Mouse (Mus musculus): ENCODE measurements around the gene Rnf208. TPM values are rescaled to one million over a fixed set of nuclear protein-coding genes. Genes with fewer than 3 reads are reported as not detected.

The Rnf208 gene
- polyA plus RNA-seq (2015; fragmentation: Nextera tagmentation; extraction: Ambion mirVana) = 0.50 and 1.5 TPM in 2 replicates

DNA sequence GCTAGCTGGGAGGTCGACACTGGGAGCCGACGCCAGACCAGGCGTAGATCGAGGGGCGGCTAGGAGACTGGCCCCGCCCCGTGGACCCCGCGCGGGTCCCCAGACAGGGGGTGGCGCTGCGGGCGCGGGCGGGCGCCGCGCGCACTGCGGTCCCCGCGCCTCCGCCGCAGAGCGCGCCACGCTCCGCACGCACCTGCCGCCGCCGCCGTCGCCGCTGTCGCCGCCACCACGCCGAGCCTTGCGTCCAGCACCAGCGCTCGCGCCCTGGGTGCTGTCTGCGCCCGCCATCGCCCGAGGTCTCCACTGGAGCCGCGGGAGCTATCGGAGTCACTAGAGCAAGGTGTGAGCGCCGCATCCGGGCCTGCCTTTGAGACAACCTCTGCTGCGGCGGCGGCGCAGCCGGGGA is at the start of gene Rnf208, which contains the start of gene Cysrt1:
Gene Rnf208 (plus strand): TSS at position 155 of the 406 bp plus-strand sequence.
Gene Cysrt1 (minus strand): TSS at position 352 of the 406 bp plus-strand sequence.

DNA sequence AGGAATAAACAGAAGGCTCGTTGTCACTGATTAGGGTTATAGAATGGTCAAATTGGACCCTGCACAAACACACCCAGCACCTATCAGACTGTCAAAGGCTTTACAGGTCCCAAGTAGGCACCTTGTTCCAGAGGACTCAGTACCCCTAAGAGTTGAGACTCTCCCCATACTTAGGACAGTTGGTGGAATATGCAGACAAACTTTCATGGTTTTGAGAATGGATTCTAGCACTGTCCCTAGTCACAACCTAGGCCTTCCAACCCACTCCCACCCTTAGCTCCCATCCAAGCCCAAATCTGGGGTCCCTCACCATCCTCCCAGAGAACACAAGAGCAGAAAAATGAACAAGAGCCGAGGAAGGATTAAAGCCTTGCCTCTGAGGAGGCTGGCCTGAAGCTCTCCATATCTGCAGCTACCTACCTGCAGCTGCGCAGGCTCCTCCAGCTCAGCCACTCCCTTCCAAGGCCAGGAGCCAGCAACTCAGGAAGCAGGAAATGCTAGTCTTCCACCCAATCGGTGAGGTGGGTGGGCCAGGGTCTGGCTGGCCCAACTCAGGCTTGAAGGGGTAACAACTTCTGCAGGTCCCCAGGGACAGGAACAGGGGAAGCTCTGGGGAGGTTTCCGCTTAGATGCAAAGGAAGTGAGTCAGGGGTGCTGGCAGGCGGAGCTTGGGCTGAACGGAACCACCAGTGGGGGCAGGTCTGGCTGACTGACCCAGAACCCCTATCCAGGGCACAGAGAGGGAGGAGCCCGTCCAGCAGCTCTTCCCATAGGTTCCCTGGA is 45.7 kb upstream of the Rnf208 start, which contains the start of gene Tor4a:
Gene Tor4a (minus strand): TSS at position 715 of the 783 bp plus-strand sequence.

DNA sequence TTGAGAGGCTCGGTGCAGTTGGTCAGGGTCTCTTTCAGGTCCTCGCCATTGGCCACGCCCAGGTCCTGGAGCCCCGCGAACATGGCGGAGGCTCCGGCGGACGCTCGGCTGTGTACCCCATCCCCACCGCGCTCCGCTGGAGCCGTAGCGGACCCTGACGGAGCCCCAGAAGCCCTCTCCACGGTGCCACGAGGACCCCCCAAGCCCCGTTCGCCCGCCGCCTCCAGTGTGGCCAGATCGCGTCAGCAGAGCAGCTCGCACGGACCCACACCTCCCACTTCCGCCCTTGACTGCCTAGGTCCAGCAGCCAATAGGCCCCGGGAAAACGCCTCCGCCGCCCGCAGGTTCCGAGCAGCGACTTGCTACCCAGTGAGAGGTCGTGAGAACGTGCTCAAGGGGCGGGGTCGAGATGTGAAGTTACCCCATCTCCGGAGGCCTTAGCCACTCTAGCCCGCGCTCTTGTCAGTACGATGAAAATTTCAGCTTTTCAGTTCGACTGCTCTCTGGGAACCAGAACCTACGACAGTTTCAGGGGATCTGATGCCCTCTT is 30.9 kb upstream of the Rnf208 start, which contains the start of gene Nelfb:
Gene Nelfb (minus strand): TSS at position 369 of the 550 bp plus-strand sequence.

DNA sequence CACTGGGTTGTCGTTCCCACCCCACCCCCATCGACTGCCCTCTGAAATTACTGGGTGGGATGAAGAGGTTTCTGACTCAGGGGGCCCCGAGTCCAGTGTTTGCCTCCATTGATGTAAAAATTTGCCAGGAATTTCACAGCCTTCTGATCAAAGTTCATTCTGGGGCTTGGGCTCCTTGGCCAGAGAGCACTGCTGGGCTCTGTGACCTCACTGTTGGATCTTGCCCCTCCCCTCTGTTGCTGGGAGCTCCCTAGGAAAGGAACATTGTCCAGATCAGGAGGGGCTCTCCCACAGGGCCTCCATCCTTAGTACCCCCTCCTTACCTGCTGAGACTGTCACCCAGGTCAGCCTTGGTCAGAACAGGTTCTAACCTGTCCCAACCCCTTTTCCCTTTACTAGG is 27.6 kb upstream of the Rnf208 start, which contains the start of gene Stpg3:
Gene Stpg3 (minus strand): TSS at position 194 of the 400 bp plus-strand sequence.

DNA sequence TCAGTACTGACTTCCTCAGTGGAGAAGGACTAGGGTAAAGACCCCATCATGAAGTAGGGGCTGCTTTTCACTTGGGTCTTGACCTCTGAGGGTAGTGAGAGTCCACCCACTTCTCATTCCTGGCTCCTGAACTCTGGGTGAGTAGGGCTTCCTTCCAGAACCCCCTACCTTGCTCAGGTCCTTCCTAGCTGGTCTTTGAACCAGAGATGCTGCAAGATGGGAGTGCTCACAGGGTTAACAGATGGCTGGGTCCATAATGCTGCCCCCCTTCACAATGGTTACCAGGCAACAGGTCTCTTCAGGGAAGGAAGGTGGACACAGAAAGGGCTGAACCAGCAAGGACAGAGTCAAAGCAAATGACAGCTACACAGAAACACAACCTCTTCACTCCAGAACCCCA is 23.6 kb upstream of the Rnf208 start, which contains the start of gene Fam166a:
Gene Fam166a (plus strand): TSS at position 301 of the 400 bp plus-strand sequence.

DNA sequence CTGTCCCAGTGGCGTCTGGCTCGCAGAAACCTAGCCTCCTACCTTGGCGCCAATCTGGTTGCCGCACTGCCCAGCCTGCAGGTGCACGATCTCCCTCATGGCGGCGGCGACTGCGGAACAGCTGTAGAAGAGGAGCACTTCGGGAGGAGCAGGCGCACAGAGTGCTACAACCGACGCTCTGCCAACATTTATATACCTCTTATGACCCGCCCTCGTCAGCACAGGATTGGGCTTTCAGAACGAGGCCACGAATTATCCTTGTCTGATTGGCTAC is 17.6 kb upstream of the Rnf208 start, which contains the start of gene Tubb4b:
Gene Tubb4b (minus strand): TSS at position 211 of the 274 bp plus-strand sequence.

DNA sequence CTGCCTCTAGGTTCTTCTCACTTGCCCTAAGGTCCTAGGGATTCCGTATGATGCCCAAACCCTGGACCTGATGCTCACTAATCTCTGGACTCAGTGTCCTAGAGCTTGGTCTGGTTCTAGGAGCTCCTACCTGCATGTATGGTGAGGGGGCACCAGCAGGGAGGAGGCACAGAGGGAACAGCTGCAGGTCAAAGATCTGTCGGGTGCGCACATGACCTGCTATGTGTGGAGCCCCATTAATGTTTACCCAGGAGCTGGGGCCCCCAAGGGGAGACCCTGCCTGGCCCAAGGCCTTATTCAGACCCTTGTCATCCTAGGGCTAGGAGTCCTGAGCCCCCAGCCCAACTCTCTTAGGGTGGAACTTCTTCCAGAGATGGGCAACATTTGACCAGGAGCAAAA is 8.0 kb upstream of the Rnf208 start, which contains the start of gene Slc34a3:
Gene Slc34a3 (minus strand): TSS at position 315 of the 400 bp plus-strand sequence.

DNA sequence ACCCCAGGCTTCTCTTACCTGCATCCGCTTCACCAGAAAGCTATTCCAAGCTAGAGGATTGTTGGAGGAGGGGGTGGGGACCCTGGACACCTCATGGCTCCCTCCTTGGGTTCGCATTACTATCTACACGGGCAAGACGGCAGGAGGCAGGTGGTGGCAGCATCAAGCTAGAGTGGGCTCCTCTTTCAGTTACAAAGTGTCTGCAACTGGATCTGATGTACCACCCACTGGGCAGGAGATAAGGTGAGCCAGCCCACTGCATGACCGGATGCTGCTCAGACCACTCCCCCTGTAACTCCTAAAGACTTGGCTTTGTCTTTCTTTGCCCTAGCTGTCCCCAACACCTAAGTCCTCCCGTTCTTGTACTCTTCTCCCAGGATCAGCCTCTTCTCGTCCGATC is 5.4 kb upstream of the Rnf208 start, which contains the start of gene Rnf224:
Gene Rnf224 (minus strand): TSS at position 174 of the 400 bp plus-strand sequence.

DNA sequence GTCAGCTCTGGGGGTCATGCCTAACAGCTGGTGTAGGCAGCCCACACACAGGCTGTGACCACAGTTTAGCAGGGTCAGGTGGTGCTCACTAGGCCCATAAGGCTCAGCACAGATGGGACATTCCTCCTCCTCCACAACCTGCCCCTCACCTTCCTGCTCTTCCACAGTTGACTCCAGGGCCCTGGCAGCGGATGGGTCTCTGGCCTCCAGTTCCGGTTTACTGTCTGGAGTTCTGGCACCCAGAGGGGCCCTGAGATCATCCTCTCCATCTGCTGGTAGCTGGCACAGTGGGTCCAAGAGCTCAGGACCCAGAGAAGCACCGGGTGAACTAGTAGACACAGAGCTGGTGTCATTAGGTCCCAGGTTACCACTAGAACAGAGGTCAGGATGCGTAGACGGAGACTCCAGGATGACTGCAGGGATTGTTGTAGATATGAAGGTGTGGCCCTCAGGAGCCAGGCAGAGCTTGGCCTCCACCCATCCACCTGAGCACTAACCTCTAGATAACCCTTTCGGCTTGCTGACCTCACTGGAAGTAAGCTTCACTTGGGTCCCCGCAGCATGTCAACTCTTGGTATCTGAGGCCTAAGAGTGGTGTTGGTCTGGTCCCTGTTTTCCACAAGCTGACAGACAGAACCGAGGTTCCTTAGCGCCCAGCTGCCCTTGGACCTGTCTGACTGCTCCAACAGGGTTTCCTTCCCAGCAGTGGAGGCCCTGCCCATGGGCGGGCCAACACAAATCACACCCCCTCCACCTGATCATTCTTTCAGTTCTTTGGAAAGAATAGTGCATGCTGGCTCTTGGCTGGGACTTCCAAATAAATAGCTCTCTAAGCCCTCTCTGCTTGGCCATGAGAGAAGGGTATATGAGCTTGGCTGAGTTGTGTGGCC is 4.4 kb downstream of the Rnf208 start, which contains the start of gene AL732309.1:
Gene AL732309.1 (minus strand): TSS at position 681 of the 890 bp plus-strand sequence.

DNA sequence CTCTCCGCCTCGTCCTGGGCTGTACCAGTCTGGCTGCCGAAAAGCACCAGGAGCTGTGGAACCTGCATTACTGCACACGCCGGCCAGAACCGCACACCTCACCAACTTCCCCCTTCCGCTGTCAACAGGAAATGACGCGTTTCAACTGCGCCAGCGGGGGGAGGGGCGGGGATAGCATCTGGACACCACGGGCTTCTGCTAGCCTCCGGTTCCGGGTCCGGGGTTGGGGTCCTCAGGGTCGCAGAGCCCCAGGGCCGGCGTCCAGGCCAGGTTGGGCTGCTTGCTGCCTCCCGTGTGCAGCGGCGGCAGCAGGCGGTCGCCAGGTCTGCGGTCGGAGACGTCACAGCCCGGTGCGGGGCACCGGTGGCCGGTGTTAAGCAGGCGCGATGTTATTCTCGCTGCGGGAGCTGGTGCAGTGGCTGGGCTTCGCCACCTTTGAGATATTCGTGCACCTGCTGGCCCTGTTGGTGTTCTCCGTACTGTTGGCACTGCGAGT is 13.3 kb downstream of the Rnf208 start, which contains the start of gene Tmem203:
Gene Tmem203 (plus strand): TSS at position 156 of the 496 bp plus-strand sequence.

DNA sequence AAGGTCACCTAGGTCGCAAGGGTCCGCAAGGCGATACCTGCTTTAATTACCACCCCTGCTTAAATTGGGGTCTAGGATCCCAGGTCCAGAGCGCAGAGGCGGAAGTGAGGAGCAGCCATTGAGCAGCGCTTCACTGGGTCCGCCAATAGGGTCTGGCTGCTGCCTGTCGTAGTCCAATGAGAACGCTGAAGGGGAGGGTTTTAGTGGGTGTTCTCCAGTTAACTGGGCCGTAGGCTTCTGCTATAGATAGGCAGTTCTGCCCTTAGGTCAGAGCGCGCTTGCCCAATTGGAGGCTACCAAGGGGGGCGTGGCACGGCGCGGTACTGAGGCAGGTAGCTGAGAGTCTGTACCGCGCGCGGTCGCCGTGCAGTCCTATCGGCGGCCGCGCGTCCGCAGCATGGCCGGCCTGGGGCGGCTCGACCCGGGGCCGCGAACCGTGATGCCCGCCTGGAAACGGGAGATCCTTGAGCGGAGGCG is 20.3 kb downstream of the Rnf208 start, which contains the start of gene Tprn:
Gene Tprn (plus strand): TSS at position 328 of the 477 bp plus-strand sequence.

DNA sequence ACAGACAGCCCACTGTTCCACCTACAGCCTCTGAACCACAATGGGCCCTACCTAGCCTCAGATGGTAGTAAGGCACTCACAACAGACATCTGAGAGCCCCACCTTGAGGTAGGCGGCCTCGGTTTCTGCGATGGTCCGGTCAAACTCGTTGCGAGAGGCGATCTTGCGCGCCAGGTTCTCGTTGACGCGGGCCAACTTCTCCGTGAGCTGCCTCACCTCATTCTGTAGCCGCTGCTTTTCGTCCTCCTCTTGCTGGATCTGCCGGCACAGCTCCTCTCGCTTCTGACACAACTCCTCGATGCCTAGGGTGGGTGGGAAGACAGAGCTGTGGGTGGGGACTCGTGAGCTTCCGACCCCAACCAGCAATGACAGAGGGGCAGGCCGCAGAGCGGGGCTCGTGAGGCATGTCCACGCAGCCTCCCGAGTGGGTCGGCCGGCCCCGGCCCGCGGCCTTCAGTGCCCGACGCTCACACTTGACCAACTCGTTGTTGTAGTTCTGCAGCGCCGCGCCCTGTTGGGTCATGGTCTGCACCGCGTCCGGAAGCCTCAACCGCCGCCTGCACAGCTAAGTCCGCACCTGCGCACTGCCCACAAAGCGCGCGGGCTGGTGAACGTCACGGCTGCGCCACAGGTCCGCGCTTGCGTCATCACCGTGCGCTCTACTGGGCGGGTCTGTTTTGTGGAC is 29.9 kb downstream of the Rnf208 start, which contains the start of the genes Ssna1 and Anapc2:
Gene Ssna1 (minus strand): TSS at position 612 of the 685 bp plus-strand sequence.
Gene Anapc2 (plus strand): TSS at position 652 of the 685 bp plus-strand sequence.

DNA sequence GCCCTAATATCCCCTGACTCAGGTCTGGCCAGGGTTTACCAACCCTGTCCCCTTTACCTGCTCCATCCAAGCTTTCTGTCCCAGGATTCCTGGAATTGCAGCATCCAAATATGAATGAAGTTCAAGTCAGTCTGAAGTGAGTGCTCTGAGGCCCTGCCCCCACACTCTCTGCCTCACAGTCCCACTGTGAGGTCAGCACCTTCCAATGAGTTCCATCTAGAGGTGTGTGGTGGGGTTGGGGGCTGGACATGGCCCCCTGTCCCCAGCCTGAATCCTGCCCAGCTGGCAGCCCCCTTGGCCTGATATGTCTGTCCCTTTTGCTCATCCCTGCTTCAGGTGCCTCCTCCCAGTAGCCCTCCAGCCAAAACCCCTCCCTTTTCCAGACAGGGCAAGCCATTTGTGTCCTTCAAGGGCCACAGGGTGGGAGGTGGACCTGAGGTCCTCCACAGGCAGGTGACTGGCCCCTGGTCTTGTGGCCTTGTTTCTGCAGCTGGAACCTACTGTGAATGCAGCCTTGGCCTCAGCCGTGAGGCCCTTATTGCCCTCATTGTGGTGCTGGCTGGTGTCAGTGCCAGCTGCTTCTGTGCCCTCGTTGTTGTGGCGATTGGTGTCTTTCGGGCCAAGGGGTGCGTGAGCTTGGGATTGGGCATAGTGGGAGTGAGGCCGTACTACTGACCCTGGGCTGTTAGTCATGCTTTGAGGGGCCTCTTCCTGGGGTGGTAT is 46.0 kb downstream of the Rnf208 start, which contains the start of gene Tmem210:
Gene Tmem210 (plus strand): TSS at position 219 of the 723 bp plus-strand sequence.

DNA sequence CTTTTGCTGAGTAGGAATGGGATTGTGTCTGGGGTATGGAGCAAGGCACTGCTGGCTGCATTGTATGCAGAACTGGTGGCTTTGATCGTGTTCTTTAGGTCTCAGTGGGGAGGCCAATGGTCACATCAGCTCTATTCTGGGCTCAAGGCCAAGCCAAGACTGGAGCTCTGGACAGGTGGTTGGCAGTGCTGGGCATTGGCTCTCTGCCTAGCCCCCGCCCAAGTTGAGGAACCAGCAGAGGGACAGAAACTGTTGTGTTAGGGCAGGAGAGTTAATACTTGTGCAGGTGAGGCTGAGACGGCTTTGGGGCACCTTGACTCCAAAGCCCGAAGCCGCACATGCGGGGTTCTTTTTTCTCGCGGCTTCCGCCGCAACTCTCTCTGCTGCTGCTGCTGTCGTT is 47.6 kb downstream of the Rnf208 start, which contains the start of gene Lrrc26:
Gene Lrrc26 (plus strand): TSS at position 265 of the 400 bp plus-strand sequence.

Other genes starting within 250 kb of the Rnf208 start
- 33.9 and 34.8 TPM in 2 replicates for gene Nsmf, start 187.9 kb upstream of the Rnf208 start, polyA plus RNA-seq (2015; fragmentation: Nextera tagmentation; extraction: Ambion mirVana)
- not detected in 2 replicates for gene Entpd8, start 162.0 kb upstream of the Rnf208 start, polyA plus RNA-seq (2015; fragmentation: Nextera tagmentation; extraction: Ambion mirVana)
- gene Noxa1, start 147.1 kb upstream of the Rnf208 start, polyA plus RNA-seq (2015; fragmentation: Nextera tagmentation; extraction: Ambion mirVana) = 0.17 TPM in 1 of 2 replicates, not detected in the other
- 9.5 and 13.8 TPM in 2 replicates for gene Nrarp, start 61.5 kb upstream of the Rnf208 start, polyA plus RNA-seq (2015; fragmentation: Nextera tagmentation; extraction: Ambion mirVana)
- gene Tor4a, start 45.4 kb upstream of the Rnf208 start, polyA plus RNA-seq (2015; fragmentation: Nextera tagmentation; extraction: Ambion mirVana) = 2.5 and 3.6 TPM in 2 replicates
- 42.2 and 43.2 TPM in 2 replicates for gene Nelfb, start 30.8 kb upstream of the Rnf208 start, polyA plus RNA-seq (2015; fragmentation: Nextera tagmentation; extraction: Ambion mirVana)
- gene Stpg3, start 27.6 kb upstream of the Rnf208 start, polyA plus RNA-seq (2015; fragmentation: Nextera tagmentation; extraction: Ambion mirVana) = not detected in 2 replicates
- 0.19 TPM in 1 of 2 replicates, not detected in the other for gene Fam166a, start 23.5 kb upstream of the Rnf208 start, polyA plus RNA-seq (2015; fragmentation: Nextera tagmentation; extraction: Ambion mirVana)
- gene Tubb4b, start 17.6 kb upstream of the Rnf208 start, polyA plus RNA-seq (2015; fragmentation: Nextera tagmentation; extraction: Ambion mirVana) = 141 and 191 TPM in 2 replicates
- gene Slc34a3, start 7.9 kb upstream of the Rnf208 start, polyA plus RNA-seq (2015; fragmentation: Nextera tagmentation; extraction: Ambion mirVana) = not detected in 2 replicates
- not detected in 2 replicates for gene Rnf224, start 5.5 kb upstream of the Rnf208 start, polyA plus RNA-seq (2015; fragmentation: Nextera tagmentation; extraction: Ambion mirVana)
- 8.6 TPM in 1 of 2 replicates, not detected in the other for gene Cysrt1, start 197 bp downstream of the Rnf208 start, polyA plus RNA-seq (2015; fragmentation: Nextera tagmentation; extraction: Ambion mirVana)
- gene AL732309.1, start 4.6 kb downstream of the Rnf208 start, polyA plus RNA-seq (2015; fragmentation: Nextera tagmentation; extraction: Ambion mirVana) = 1.2 and 2.0 TPM in 2 replicates
- 27.2 and 29.6 TPM in 2 replicates for gene Tmem203, start 13.2 kb downstream of the Rnf208 start, polyA plus RNA-seq (2015; fragmentation: Nextera tagmentation; extraction: Ambion mirVana)
- 3.0 and 3.9 TPM in 2 replicates for gene Tprn, start 20.4 kb downstream of the Rnf208 start, polyA plus RNA-seq (2015; fragmentation: Nextera tagmentation; extraction: Ambion mirVana)
- gene Ssna1, start 30.2 kb downstream of the Rnf208 start, polyA plus RNA-seq (2015; fragmentation: Nextera tagmentation; extraction: Ambion mirVana) = 102 and 122 TPM in 2 replicates
- gene Anapc2, start 30.2 kb downstream of the Rnf208 start, polyA plus RNA-seq (2015; fragmentation: Nextera tagmentation; extraction: Ambion mirVana) = 51.7 and 54.8 TPM in 2 replicates
- not detected in 2 replicates for gene Tmem210, start 45.9 kb downstream of the Rnf208 start, polyA plus RNA-seq (2015; fragmentation: Nextera tagmentation; extraction: Ambion mirVana)
- gene Lrrc26, start 47.7 kb downstream of the Rnf208 start, polyA plus RNA-seq (2015; fragmentation: Nextera tagmentation; extraction: Ambion mirVana) = 0.12 and 0.15 TPM in 2 replicates
- gene Grin1, start 76.9 kb downstream of the Rnf208 start, polyA plus RNA-seq (2015; fragmentation: Nextera tagmentation; extraction: Ambion mirVana) = not detected in 2 replicates
- gene Man1b1, start 90.1 kb downstream of the Rnf208 start, polyA plus RNA-seq (2015; fragmentation: Nextera tagmentation; extraction: Ambion mirVana) = 29.6 and 33.0 TPM in 2 replicates
- 8.7 and 10.9 TPM in 2 replicates for gene Dpp7, start 114.1 kb downstream of the Rnf208 start, polyA plus RNA-seq (2015; fragmentation: Nextera tagmentation; extraction: Ambion mirVana)
- 12.4 and 16.8 TPM in 2 replicates for gene Uap1l1, start 123.4 kb downstream of the Rnf208 start, polyA plus RNA-seq (2015; fragmentation: Nextera tagmentation; extraction: Ambion mirVana)
- gene Sapcd2, start 130.1 kb downstream of the Rnf208 start, polyA plus RNA-seq (2015; fragmentation: Nextera tagmentation; extraction: Ambion mirVana) = 5.8 and 6.4 TPM in 2 replicates
- 30.8 and 32.7 TPM in 2 replicates for gene Entpd2, start 153.6 kb downstream of the Rnf208 start, polyA plus RNA-seq (2015; fragmentation: Nextera tagmentation; extraction: Ambion mirVana)
- 19.3 and 28.5 TPM in 2 replicates for gene Npdc1, start 157.1 kb downstream of the Rnf208 start, polyA plus RNA-seq (2015; fragmentation: Nextera tagmentation; extraction: Ambion mirVana)
- 0.06 TPM in 1 of 2 replicates, not detected in the other for gene Fut7, start 181.0 kb downstream of the Rnf208 start, polyA plus RNA-seq (2015; fragmentation: Nextera tagmentation; extraction: Ambion mirVana)
- gene Abca2, start 186.4 kb downstream of the Rnf208 start, polyA plus RNA-seq (2015; fragmentation: Nextera tagmentation; extraction: Ambion mirVana) = 1.2 and 1.6 TPM in 2 replicates
- gene Clic3, start 214.6 kb downstream of the Rnf208 start, polyA plus RNA-seq (2015; fragmentation: Nextera tagmentation; extraction: Ambion mirVana) = 1.0 and 6.2 TPM in 2 replicates
- gene Paxx, start 218.8 kb downstream of the Rnf208 start, polyA plus RNA-seq (2015; fragmentation: Nextera tagmentation; extraction: Ambion mirVana) = 56.6 and 62.1 TPM in 2 replicates
- 11.8 and 13.3 TPM in 2 replicates for gene Ptgds, start 227.8 kb downstream of the Rnf208 start, polyA plus RNA-seq (2015; fragmentation: Nextera tagmentation; extraction: Ambion mirVana)